Mouse (Mus musculus): ENCODE results near the gene Ccdc163.

The Ccdc163 gene

GRCm38 (mm10) chr4:116781366-116781765 is 73.1 kb downstream of the Ccdc163 start:
- no peak for DNase-seq

GRCm38 (mm10) chr4:116782171-116782570 is 73.9 kb downstream of the Ccdc163 start:
- DNase-seq, result no peak

GRCm38 (mm10) chr4:116786587-116786986 is 78.3 kb downstream of the Ccdc163 start:
- no peak for DNase-seq

GRCm38 (mm10) chr4:116787985-116788760 is 79.9 kb downstream of the Ccdc163 start:
- DNase-seq, result no peak

GRCm38 (mm10) chr4:116788956-116789355 is 80.6 kb downstream of the Ccdc163 start:
- peak; percentile 91 for DNase-seq

- DNase-seq, result no peak
Observed at GRCm38 (mm10) chr4:116792453-116792852, 84.1 kb downstream of the Ccdc163 start.

GRCm38 (mm10) chr4:116794273-116794672 is 86.0 kb downstream of the Ccdc163 start:
- no peak for DNase-seq

- DNase-seq, result peak; percentile 72
Observed at GRCm38 (mm10) chr4:116796442-116797110, 88.3 kb downstream of the Ccdc163 start.

GRCm38 (mm10) chr4:116799901-116800300 is 91.6 kb downstream of the Ccdc163 start:
- DNase-seq, result no peak
